Mouse (Mus musculus) megakaryocyte, embryonic 14.5 days (primary cell): ENCODE data around the gene Ralb.

Experiments used
- FLI1 ChIP-seq: IDR thresholded peaks from 2 replicates; pipeline ENCODE4 v1.6.1; 2012; ENCODE audit warnings: low read length, inconsistent platforms, mixed read lengths
- GATA1 ChIP-seq: IDR thresholded peaks from 3 replicates; pipeline ENCODE4 v1.6.1; 2012; ENCODE audit warnings: mixed read lengths, low read length, inconsistent platforms, borderline replicate concordance

DNA sequence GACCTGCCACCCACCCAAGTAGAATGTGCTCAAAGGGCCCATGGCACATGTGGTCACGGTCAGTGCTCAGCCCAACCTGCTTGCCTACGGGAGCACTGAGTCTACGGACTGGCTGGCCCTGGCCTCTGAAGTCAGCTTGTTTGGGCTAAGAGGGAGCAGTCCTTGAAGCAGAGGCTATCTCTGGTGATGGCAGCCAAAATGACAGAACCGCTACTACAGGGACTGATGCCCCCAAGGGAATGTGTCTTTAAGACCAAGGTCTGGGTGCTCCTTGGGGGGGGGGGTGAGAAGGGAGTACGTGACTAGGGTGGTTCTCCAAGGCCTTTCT lies 47.1 kb downstream of the Ralb start:
- no peak for TF ChIP-seq FLI1
- no peak for TF ChIP-seq GATA1
